Mouse (Mus musculus) kidney, postnatal 4 days (tissue): ENCODE measurements around the gene Rab40b.
A peak's percentile ranks its signal among the peaks of the same experiment; 100 is the strongest.

Experiments used
- DNase-seq, 2 experiments: peaks; one replicate each; pipeline ENCODE4 v3.0.0; 2021; ENCODE audit warnings: mixed read lengths in 2 of 2

Rab40b gene

DNA sequence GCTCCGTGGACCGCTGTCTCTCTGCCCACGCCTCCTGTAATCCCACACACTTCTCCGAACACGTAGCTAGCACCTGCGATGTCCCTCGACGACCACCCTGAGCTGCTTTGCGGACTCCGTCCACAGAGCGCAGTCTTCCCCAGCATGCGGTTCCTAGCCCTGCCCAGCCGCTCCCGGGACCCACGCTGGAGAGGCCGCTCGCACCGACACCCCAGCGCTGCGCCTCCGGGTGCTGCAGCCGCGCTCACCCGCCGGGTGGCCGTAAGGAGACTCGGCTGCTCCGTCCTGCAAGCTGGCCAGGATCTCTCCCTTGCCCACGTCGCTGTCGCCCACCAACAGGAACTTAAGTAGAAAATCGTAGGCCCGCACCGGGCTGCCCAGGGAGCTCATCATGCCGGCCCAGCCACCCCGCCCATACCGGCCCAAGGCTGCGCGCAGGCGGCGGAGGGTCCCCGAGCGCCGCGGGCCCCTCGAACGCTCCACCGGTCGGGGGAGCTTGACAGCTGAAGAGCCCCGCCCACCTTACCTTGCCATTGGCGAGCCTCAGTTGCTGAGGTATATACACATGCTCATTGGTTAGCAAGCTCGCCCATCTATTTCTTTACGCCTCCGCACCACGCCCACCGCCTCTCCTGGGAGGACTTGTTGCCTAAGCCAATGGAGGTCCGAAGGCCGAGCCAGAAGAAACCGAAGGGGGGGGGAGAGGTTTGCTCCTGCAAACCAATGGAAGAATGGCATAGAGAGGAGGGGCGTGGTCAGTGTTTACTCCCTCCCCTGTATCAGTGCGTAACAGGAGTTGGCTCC is at the start of gene Rab40b:
Gene Rab40b (minus strand): TSS at position 502 of the 804 bp plus-strand sequence.
- DNase-seq, result peak; percentile 95 to 97

DNA sequence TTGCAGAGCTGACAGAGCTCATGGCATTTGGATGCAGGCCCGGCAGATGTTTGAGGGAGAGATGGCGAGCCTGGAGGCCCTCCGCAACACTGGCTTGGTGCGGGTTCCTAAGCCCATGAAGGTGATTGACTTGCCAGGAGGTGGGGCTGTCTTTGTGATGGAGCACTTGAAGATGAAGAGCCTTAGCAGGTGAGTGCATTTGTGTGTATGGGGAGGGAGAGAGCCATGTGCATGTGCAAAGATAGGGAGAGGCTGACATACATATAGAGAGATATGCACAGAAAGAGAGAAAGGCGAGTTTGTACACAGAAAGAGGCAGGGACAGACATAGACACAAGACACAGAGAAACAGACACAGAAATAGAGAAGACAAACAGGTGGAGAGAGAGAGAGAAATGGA is 49.2 kb upstream of the Rab40b start:
- no peak for DNase-seq

DNA sequence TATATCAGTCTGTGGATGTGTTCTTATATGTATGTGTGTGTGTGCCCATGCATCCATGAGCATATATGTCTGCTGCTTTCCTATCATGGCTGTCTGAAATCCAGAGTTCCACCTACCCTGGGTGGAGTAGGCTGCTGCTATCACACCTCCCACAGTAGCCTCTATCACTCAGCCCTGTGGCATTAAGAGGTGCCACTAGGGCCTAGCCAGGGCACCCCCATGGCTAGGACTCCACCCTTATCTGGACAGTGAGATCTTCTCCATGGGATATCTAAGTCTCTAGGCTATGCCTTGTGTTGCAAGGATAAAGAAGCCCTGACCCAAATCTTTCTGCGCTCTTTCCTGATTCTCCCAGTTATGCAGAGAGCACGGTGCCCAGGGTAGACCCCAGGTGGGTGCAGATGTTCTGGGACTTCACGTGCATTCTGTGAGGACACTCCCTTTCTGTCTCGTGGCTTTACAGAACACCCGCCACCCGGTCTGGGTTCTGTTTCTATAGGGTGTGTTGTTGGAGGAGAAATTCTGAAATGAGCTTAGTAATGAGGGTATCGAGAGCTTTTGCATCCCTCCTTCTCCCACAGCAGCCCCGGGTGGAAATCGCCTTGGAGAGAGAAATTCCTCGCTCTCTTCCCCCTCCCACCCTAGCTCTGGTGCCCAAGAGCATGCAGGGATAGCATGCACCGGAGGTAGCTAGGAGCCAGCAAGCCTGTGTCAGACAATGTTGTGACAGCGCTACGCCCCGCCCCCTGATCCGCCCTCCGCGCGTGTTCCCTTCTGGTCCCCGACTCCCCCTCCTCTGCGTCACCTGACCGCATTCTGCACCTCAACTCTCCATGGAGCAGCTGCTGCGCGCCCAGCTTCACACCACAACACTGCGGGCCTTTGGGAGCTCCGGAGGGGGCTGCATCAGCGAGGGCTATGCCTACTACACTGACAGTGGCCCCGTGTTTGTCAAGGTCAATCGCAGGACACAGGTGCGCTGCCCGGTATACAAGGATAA is 46.4 kb upstream of the Rab40b start, which contains the start of gene Fn3k:
Gene Fn3k (plus strand): TSS at position 758 of the 1,000 bp plus-strand sequence.
- peak; percentile 92 to 94 for DNase-seq

DNA sequence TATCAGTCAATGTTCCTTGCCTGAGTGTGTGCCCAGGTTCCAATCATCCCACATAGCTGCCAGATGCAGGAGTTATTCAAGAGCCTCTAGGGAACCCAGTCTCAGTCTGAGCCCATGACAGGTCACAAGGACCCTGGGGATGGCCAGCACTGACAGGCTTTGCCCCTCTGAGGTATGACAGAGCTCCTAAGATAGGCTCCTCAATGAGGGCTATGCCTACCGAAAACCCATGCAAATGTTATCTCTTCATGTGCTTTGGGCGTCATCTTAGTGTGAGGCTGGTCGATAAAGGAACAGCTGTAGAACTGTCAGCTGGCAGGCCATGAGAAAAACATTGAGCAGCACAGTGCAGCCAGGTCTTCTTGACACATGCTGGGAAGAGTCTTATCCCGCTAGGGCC is 45.3 kb upstream of the Rab40b start:
- DNase-seq, result no peak

DNA sequence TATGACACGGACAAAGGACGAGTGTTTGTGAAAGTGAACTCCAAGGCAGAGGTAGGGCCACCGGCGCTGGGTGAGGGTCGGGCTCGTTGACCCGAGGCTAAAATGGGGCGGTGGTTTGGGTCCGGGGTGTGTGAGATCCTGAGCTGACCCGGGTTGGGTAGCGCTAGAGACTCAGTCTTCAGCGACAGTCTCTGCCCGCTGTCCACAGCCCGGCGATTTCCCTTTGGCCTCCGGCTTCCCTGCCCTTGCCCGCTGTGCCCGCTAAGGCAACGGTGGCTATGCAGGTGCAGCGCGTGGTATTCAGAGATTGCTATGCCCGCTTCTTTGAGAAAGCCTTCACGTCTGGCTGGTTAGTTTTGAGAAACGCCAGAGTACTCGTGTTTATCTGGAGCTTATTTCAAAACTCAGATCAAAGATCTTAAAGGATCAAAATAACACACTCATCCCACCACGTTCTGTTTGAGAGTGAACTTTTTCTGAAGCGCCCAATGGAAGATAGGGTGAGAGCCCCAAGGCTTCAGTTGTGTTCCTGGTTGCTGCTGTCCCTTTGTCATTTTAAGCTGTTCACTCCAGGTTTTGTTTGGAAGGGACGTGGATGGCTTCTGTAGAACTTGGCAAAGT is 33.6 kb upstream of the Rab40b start:
- DNase-seq, result no peak

DNA sequence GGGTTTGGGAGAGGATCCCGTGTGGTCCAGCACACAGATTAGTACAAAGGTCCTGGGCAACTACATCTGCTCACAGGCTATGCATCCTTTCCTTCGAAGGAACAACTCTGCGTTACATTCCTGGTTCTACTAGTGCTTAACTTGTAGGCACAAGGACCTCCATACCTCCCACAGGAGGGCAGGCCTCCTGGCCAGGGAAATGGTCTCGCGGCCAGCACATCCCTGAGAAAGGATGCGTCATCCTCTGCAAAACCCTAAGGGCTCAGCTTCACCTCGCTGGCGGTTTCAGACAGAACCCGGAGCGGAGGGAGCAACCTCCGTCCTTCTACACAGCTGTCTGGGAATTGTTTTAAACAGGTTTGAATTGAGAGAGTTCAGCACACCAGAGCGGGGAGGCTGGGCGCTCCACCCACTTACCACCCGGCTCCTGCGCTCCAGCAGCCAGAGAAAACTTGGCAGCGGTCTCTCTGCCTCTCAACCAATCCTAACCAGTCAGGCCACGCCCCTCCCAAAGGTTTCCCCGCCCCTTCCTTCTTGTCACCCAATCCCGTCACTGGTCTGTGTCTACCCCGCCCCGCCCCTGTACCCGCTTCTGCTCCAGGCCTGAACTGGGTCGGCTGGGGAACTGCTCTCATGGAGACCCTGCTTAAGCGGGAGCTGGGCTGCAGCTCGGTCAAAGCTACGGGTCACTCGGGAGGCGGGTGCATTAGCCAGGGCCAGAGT is 32.9 kb upstream of the Rab40b start, which contains the start of gene Fn3krp:
Gene Fn3krp (plus strand): TSS at position 572 of the 723 bp plus-strand sequence.
- peak; percentile 100 for DNase-seq

DNA sequence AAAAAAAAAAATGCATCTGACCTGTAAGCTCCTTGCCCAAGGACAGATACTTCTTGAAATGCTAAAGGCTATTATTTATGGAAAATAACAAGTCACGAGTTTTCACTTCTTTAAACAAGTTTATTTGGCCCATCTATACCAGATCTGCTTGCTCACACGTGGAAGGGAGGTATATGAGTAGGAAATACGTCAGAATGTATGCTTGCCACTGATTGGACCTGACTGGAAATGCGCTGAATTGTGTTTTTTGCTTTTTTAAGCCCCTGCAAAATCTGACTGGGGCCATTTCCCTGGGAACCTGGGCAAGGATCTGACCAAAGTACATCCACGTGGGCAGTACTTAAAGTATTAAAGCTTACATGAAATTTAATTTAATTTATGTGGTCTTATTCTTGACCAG is 32.3 kb upstream of the Rab40b start:
- no peak for DNase-seq

DNA sequence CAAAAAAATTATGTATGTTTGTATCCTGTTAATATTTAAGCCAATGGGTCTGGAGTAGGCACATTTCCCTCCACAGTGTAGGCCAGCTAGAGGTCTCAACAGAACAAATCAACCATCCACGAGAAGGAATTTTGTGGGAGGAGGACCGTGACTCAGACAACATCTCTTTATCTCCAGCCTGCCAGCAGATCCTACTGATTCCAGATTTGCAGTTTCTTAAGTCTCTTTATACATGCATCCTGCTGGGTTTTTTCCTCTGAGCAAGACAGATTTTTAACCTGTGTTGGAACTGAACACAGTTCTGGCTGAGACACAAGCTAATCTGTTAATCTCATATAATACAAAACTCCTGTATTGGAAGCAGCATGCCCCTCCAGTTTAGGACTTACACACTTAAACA is 30.9 kb upstream of the Rab40b start:
- no peak for DNase-seq

DNA sequence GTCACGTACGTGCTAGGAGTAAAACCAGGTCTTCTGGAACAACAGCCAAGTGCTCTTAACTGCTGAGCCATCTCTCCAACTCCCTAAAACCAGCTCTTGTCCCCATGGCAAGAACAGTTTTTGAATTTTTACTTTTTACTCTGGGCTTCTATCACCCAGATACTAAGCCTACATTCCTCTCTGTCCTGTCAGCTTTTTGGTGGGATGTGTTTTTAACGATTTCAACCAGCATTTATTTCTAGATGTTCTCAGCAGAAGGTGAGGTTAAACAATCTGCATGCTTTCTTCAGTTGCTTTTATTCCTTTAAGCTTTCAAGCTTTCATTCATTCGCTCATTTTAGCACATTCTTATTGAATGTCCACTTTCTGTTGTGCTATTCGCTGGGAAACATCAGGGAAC is 29.9 kb upstream of the Rab40b start:
- no peak for DNase-seq

DNA sequence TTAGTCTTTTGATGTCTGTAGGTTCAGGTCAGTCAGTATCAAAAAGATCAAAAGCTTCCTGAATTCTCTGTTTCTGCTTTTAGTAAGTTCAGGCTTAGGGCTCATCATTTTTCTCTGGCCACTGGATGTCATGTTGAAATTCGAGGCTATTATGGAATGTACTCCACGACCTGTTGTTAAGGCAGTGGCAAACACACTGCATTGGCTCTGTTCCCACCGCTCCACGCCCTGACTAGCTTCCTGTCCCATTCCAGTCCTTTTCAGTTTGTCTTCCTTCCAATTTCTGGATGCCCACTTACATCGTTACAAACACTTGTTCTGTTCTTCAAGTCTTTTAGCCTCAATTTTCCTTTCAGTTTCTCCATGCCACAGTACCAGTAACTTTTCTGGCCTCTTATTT is 27.3 kb upstream of the Rab40b start:
- peak; percentile 19 to 29 for DNase-seq

DNA sequence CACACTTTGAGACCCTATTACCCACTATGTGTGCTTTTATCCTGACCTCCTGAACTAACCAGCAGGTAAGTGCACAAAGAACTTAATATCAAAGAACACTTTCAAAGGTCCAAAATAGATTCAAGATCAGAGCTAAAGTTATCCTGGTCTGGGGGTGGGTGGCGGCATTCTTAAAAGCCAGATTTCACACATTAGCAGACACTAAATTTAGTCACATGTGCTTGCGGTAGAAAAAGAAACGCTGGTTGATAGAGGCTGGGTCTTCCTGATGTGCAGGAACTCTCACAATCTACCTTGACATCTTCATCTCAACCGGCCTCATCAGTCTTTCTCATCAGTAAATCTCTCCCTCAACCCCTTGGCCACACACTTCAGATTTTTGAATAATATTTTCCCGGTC is 26.7 kb upstream of the Rab40b start:
- no peak for DNase-seq

DNA sequence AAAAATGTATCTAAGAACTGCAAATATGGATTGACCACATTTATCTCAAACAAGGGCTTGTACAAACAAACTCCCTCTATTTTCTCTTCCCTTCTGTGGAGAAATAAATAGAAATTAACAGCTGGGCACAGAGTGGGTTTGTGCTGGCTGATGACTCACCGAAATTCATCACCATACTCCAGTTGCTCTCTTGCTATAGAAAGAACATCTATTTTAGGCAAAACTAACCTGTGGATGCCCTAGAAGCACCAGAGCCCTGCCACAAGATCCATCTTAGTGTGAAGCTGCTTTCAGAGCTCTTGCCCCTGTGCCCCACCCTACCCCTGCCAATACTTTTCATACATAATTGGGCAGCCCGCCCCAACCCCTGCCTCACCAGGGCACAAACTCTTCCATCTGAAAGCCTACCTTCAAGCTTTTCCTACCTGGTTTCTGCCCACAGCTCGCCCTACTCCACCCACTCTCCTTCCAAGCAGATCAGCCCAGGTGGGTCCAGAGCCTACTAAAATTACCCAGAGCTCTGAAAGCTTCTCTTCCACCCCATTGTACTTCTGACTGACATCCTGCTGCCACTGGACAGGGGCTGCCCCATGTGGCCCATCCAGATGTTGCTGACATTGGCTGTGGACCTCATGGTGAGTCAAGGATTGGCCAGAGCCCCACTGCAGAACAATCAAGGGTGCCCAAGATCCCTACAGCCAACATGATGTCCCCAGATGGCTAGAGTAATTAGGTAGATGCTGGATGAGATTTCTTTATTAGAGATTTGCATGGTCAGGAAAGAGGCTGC is 19.5 kb upstream of the Rab40b start:
- DNase-seq, result no peak

DNA sequence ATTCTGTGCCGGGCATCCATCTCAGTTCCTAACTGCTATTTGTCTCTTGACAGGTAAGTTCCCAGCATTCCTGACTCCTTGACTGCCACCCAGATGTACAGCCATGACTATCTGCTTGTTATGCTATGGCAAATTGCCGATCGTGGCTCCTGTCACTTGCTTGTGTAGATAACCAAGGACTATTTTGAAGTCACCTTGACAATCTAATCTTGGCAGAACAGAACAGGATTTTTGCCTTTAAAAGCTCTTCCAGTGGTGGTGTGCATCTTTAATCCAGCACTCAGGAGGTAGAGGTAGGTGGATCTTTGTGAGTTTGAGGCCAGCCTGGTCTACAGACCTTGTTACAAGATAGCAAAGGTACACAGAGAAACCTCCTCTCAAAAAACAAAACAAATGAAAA is 4.4 kb upstream of the Rab40b start:
- no peak for DNase-seq

DNA sequence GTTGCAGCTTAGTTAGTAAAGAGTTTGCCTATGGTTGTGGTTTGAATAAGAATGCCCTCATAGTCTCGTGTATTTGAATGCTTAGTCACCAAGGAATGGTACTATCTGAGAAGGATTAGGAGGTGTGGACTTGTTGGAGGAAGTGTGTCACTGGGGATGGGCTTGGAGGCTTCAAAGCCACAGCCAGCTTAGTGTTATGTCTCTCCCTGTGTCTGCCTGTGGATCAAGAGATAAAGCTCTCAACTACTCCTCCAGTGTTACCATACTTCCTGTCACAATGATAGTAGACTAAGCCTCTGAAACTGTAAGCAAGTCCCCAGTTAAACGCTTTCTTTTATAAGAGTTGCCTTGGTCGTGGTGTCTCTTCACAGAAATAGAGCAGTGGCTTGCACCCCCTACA is 2.7 kb upstream of the Rab40b start:
- DNase-seq, result no peak

DNA sequence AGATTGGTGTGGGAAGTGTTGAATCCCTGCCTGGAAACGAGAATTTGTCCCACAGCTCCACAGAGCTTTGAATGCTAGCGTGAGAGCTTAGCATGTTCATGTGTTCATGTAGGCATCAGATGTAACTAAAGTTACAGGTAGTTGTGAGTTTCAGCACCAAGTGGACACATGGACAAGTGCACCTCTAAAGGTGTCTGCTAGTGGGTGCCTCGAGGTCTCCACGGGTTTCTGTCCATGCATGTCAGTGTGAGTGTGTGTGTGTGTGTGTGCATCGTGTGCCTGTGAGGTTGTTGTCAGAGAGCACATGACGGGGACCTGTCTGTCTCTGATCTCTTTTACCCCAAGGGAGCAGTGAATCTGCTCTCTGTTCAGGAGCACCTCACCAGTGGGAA is 499 bp upstream of the Rab40b start:
- no peak for DNase-seq

DNA sequence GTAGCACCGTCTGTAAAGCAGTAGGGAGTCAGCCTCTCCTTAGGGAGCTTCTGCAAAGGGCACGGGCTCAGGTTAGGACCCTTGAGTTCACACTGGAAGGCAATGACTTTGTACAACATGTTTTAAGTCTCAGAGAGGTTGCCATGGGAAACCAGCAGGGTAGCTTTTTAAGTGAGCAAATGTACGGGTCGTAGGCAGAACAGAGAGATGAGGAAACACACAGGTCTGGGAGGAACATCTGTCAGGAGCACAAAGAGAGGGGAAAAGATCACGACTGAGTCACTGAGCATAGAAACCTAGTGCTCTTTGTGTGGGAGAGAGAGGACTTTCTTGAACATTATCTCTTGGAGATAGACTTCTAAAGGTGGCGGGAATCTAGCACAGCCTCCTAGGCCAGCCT is 7.8 kb downstream of the Rab40b start:
- no peak for DNase-seq

DNA sequence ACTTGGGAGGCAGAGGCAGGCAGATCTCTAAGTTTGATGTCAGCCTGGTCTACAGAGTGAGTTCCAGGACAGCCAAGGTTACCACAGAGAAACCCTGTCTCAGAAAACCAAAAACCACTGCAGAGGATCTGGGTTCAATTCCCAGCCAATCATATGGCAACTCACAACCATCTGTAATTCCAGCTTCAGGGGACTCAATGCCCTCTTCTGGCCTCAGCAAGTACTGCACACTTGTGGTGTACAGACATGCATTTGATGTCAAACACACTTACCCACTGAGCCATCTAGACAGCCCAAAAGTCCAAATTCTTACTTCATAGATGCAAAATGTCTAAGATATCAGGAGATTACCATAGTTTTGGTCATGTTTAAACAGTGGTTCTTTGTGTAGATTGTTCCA is 9.4 kb downstream of the Rab40b start:
- DNase-seq, result no peak

DNA sequence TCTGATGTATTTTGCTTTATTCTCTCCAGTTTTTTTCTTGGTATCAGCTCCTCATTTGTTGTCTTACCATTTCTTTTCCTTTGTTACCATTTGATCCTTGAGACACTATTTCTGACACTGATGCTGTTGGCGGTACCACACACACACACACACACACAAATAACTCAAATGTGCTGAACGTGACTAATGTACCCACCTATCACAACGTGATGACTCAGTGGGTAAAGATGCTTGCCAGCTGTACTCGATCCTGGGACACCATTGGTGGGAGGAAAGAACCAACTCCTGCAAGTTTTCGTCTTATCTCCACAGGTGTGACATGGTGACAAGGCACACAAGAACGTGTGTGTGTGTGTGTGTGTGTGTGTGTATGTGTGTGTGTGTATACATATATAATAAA is 14.7 kb downstream of the Rab40b start:
- DNase-seq, result no peak

DNA sequence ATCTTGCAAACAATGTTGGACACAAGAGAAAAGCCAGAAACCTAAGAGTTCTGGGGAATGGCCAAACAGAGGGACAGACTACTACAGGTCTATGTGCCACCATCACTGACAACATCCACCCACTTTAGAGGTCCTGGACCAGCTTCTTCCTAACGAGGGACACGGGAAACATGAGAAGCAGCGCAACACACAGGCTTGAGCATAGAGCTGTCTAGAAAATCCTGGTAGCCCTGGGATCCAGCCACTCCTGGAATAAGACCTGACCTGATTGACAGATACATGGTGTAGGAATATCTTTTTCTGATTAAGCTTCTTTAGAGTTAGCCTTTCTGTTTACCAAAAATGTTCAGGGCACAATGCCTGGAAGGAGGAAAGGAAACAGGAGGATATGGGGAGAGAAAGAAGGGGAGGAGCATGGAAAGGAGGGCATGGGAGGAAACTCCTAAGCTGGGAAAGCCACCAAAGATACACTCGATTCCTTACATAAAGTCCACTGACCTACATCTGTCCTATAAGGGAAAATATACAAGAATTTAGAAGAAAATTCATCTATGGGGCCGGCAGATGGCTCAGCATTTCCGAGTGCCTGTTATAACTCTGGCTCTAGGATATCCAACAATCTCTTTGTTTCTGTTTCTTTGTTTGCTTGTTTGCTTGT is 17.6 kb downstream of the Rab40b start:
- no peak for DNase-seq

DNA sequence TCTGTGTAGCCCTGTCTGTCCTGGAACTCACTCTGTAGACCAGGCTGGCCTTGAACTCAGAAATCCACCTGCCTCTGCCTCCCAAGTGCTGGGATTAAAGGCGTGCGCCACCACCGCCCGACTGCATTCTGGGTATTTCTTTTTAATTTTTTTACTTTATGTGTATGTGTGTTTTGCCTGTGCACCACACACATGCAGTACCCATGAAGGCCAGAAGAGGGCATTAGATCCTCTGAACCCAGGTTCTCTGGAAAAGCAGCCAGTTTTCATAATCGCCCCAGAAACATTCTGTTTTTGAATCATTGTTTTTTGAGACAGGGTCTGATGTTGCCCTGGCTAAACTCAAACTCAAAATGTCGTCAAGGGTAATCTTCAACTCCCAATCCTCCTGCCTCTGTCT is 18.4 kb downstream of the Rab40b start:
- peak; percentile 57 to 67 for DNase-seq

DNA sequence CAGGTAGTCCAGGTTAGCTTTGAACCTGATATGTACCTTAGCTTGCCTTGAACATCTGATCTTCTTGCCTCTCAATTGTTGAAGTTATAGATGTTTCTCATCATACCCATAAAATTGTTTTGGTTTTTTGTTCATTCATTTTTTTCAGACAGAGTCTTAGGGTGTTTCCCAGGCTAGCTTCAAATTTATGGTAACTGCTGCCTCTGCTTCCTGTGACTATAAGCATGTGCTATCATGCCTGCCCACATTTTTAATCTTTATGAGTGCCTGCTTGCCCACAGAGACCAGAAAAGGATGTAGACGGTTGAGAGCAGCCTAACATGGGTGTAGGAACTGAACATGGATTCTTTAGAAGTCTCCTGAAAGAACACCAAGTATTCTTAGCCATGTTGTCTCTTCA is 19.3 kb downstream of the Rab40b start:
- no peak for DNase-seq
